Mouse (Mus musculus) C2C12 (cell line): ENCODE measurements around the gene Casz1. TPM values are rescaled to one million over a fixed set of nuclear protein-coding genes. Genes with fewer than 3 reads are reported as not detected.

ENCODE experiments used
- H3K27me3 ChIP-seq: one replicate; pipeline ENCODE4 v1.6.1; 2011; ENCODE audit not compliant: control insufficient read depth, insufficient read depth, insufficient read length
- H3K36me3 ChIP-seq: one replicate; pipeline ENCODE4 v1.6.1; 2011; ENCODE audit not compliant: control insufficient read depth, insufficient read depth
- H3K4me3 ChIP-seq: one replicate; pipeline ENCODE4 v1.5.1; 2011; ENCODE audit warnings: mild to moderate bottlenecking, control low read depth; ENCODE audit not compliant: poor library complexity, insufficient read depth, severe bottlenecking
- H3K79me2 ChIP-seq: one replicate; pipeline ENCODE4 v1.6.1; 2011; ENCODE audit not compliant: control insufficient read depth, insufficient read depth
- H3K79me3 ChIP-seq: one replicate; pipeline ENCODE4 v1.6.1; 2011; ENCODE audit warnings: low read depth, control low read depth
- H3ac ChIP-seq: one replicate; pipeline ENCODE3; 2011; ENCODE audit warnings: low read depth; ENCODE audit not compliant: control insufficient read depth, insufficient read length
- CEBPB ChIP-seq: IDR thresholded peaks from one replicate; pipeline ENCODE4 v1.6.1; 2011; ENCODE audit warnings: low read depth, mild to moderate bottlenecking, control low read depth, moderate library complexity
- CTCF ChIP-seq: IDR thresholded peaks from one replicate; pipeline ENCODE4 v1.5.1; 2011; ENCODE audit not compliant: control insufficient read depth, insufficient read depth, insufficient read length
- FOSL1 ChIP-seq: IDR thresholded peaks from one replicate; pipeline ENCODE4 v1.8.0; 2011; ENCODE audit warnings: mild to moderate bottlenecking, low read length; ENCODE audit not compliant: poor library complexity, insufficient read depth, severe bottlenecking
- MAX ChIP-seq: IDR thresholded peaks from one replicate; pipeline ENCODE4 v1.6.1; 2011; ENCODE audit warnings: mild to moderate bottlenecking, control low read depth
- MYOD1 ChIP-seq: IDR thresholded peaks from one replicate; pipeline ENCODE4 v1.6.1; 2011; ENCODE audit warnings: low read depth; ENCODE audit not compliant: control insufficient read depth, insufficient read length
- MYOG ChIP-seq: IDR thresholded peaks from one replicate; pipeline ENCODE4 v1.6.1; 2011; ENCODE audit not compliant: control insufficient read depth, insufficient read length; ENCODE audit errors: extremely low read depth
- USF1 ChIP-seq: IDR thresholded peaks from one replicate; pipeline ENCODE4 v1.6.1; 2011; ENCODE audit warnings: low read depth, mild to moderate bottlenecking, control low read depth, moderate library complexity
- polyA plus RNA-seq: library from polyadenylated mRNA; unstranded; fragments of >200 nt; fragmentation: generic; extraction: Trizol; gene quantifications from one replicate; pipeline ENCODE4 v1.2.1, GENCODE M21; 2012; ENCODE audit warnings: missing spikeins

Casz1 gene
- polyA plus RNA-seq, 1 experiment = 0.07 TPM

- Histone ChIP-seq H3K4me3 (no peak overlapping the region), H3K27me3 (no peaks in the 10 kb centered on the region), H3K79me2 (no peaks in the 10 kb centered on the region), H3ac (no peak overlapping the region), H3K79me3 (no peaks in the 10 kb centered on the region), H3K36me3 (peaks cover 8% of the 10 kb centered on the region)
- no peak for TF ChIP-seq CEBPB
- no peak for TF ChIP-seq CTCF
- TF ChIP-seq MYOD1 = no peak
- TF ChIP-seq USF1 = no peak
- no peak for TF ChIP-seq MYOG
- no peak for TF ChIP-seq FOSL1
- TF ChIP-seq MAX = no peak
Observed at GRCm38 (mm10) chr4:148984701-148985540, 180.7 kb downstream of the Casz1 start.

- peaks cover 8% of the 10 kb centered on the region for H3K36me3 ChIP-seq
- no peaks in the 10 kb centered on the region for H3K79me3 ChIP-seq
- no peak overlapping the region for H3ac ChIP-seq
- H3K79me2 ChIP-seq = no peaks in the 10 kb centered on the region
- H3K4me3 ChIP-seq = no peak overlapping the region
- H3K27me3 ChIP-seq = no peaks in the 10 kb centered on the region
- TF ChIP-seq MYOD1 (no peak), FOSL1 (no peak), MYOG (no peak), CEBPB (no peak), CTCF (no peak), MAX (no peak), USF1 (no peak)
Observed at GRCm38 (mm10) chr4:148985541-148986476, 181.6 kb downstream of the Casz1 start.

- H3ac ChIP-seq = no peak overlapping the region
- no peaks in the 10 kb centered on the region for H3K79me2 ChIP-seq
- no peaks in the 10 kb centered on the region for H3K79me3 ChIP-seq
- H3K27me3 ChIP-seq = no peaks in the 10 kb centered on the region
- TF ChIP-seq MAX = no peak
- TF ChIP-seq MYOG = no peak
- no peak for TF ChIP-seq FOSL1
- TF ChIP-seq CEBPB = no peak
- TF ChIP-seq CTCF = no peak
- TF ChIP-seq MYOD1 = no peak
- no peak for TF ChIP-seq USF1
- H3K36me3 ChIP-seq = no peaks in the 10 kb centered on the region
- no peak overlapping the region for H3K4me3 ChIP-seq
Observed at GRCm38 (mm10) chr4:148990038-148990437, 185.8 kb downstream of the Casz1 start.

- Histone ChIP-seq H3ac (no peak overlapping the region), H3K79me2 (no peaks in the 10 kb centered on the region), H3K27me3 (no peaks in the 10 kb centered on the region), H3K79me3 (no peaks in the 10 kb centered on the region), H3K4me3 (no peak overlapping the region), H3K36me3 (no peaks in the 10 kb centered on the region)
- no peak for TF ChIP-seq USF1
- no peak for TF ChIP-seq MYOD1
- TF ChIP-seq MAX = no peak
- no peak for TF ChIP-seq CEBPB
- TF ChIP-seq MYOG = no peak
- no peak for TF ChIP-seq CTCF
- no peak for TF ChIP-seq FOSL1
Observed at GRCm38 (mm10) chr4:148993948-148994347, 189.7 kb downstream of the Casz1 start.

- no peak for TF ChIP-seq CTCF
- TF ChIP-seq FOSL1 = no peak
- no peak for TF ChIP-seq MYOD1
- no peak for TF ChIP-seq MAX
- TF ChIP-seq MYOG = no peak
- TF ChIP-seq CEBPB = no peak
- TF ChIP-seq USF1 = no peak
- no peak overlapping the region for H3ac ChIP-seq
Observed at GRCm38 (mm10) chr4:149000746-149001145, 196.5 kb downstream of the Casz1 start.

More at GRCm38 (mm10) chr4:149000746-149001145, 196.5 kb downstream of the Casz1 start:
- Histone ChIP-seq H3K4me3 (no peak overlapping the region), H3K27me3 (no peaks in the 10 kb centered on the region), H3K79me3 (peaks cover 2% of the 10 kb centered on the region), H3K36me3 (peaks cover 4% of the 10 kb centered on the region), H3K79me2 (no peaks in the 10 kb centered on the region)
